Mouse (Mus musculus) heart, postnatal 0 days (tissue): ENCODE measurements around the gene Hist1h3a. TPM values are rescaled to one million over a fixed set of nuclear protein-coding genes. Genes with fewer than 3 reads are reported as not detected.
"Not testable (repeated sequence)": the region's sequence is repeated elsewhere in the genome, so short reads cannot be mapped to it uniquely, and the experiment has no call there.

Source experiments
- ATAC-seq: fragments of 200-750 bp; cut with Nextera tagmentation; 2 replicates; pipeline ENCODE4 v1.8.0; 2017; ENCODE audit warnings: low read depth, moderate number of reproducible peaks, moderate library complexity; ENCODE audit not compliant: insufficient read depth
- DNase-seq: peaks from one replicate; pipeline ENCODE4 v3.0.0-alpha.2; 2016; ENCODE audit warnings: low spot score
- H3K27ac ChIP-seq: fragments of 300-500 bp; sonication (generic); 2 replicates; pipeline ENCODE4 v1.5.1; 2014; ENCODE audit warnings: low read depth, mild to moderate bottlenecking
- H3K27me3 ChIP-seq: fragments of 300-500 bp; sonication (generic); 2 replicates; pipeline ENCODE4 v1.6.1; 2014; ENCODE audit warnings: low read length, mixed read lengths; ENCODE audit not compliant: control insufficient read depth, insufficient read depth
- H3K36me3 ChIP-seq: fragments of 300-500 bp; sonication (generic); replicated peaks from 2 replicates; pipeline ENCODE4 v1.6.1; 2014; ENCODE audit warnings: low read length, mixed read lengths; ENCODE audit not compliant: control insufficient read depth, insufficient read depth
- H3K4me1 ChIP-seq: fragments of 300-500 bp; sonication (generic); 2 replicates; pipeline ENCODE4 v1.6.1; 2014; ENCODE audit warnings: antibody characterized with exemption; ENCODE audit not compliant: control insufficient read depth, insufficient read depth
- H3K4me2 ChIP-seq: fragments of 300-500 bp; sonication (generic); 2 replicates; pipeline ENCODE4 v1.6.1; 2014; ENCODE audit warnings: low read depth, mild to moderate bottlenecking, low read length, moderate library complexity
- H3K4me3 ChIP-seq: fragments of 300-500 bp; sonication (generic); 2 replicates; pipeline ENCODE4 v1.5.1; 2014; ENCODE audit warnings: low read depth, low read length
- H3K9ac ChIP-seq: fragments of 300-500 bp; sonication (generic); replicated peaks from 2 replicates; pipeline ENCODE4 v1.6.1; 2014; ENCODE audit warnings: low read depth, low read length, mixed read lengths
- H3K9me3 ChIP-seq: fragments of 300-500 bp; sonication (generic); replicated peaks from 2 replicates; pipeline ENCODE4 v1.6.1; 2016; ENCODE audit warnings: low read length; ENCODE audit not compliant: control insufficient read depth
- CTCF ChIP-seq: IDR thresholded peaks from 2 replicates; pipeline ENCODE4 v1.5.1; 2016; ENCODE audit warnings: antibody characterized with exemption, control low read depth, low read depth
- EP300 ChIP-seq: IDR thresholded peaks from 2 replicates; pipeline ENCODE4 v1.6.1; 2016; ENCODE audit warnings: antibody characterized with exemption, low read depth
- WGBS: fragments of 180-500 bp; shearing (Covaris S2); extraction: QIAGEN DNeasy Blood & Tissue Kit; methylation state at CpG from one replicate; pipeline ENCODE4 v1.1.7; 2014; 5-methylcytosine and 5-hydroxymethylcytosine counted together
- polyA plus RNA-seq: library from polyadenylated mRNA; unstranded; fragments of >200 nt; fragmentation: Nextera tagmentation; extraction: Ambion mirVana; gene quantifications from 2 replicates; pipeline ENCODE4 v1.2.1, GENCODE M21; 2015
- total RNA-seq: library from RNA; depleted of rRNA; stranded (reverse); fragments of >200 nt; gene quantifications from 2 replicates; pipeline ENCODE4 v1.2.3, GENCODE M21; 2014; ENCODE audit warnings: low replicate concordance

Gene Hist1h3a
- total and polyA plus RNA-seq, 2 experiments from 2014 or later: 1.4 to 1,794 TPM

GRCm38 (mm10) chr13:23751478-23751956, 10.7 kb downstream of the Hist1h3a start:
- H3K27me3 ChIP-seq: no peaks in the 10 kb centered on the region
- no peaks in the 10 kb centered on the region for H3K36me3 ChIP-seq
- H3K4me2 ChIP-seq: peak overlapping the region; percentile 70
- no peak for TF ChIP-seq EP300
- no peak for TF ChIP-seq CTCF
- WGBS: 4% methylated on average over 11 of the region's 11 CpGs
- no peak for ATAC-seq
- H3K4me1 ChIP-seq: peaks cover 7% of the 10 kb centered on the region; the same call in 1 of the 2 replicates
- peak overlapping the region; percentile 46 for H3K4me3 ChIP-seq
- peak overlapping the region; percentile 95 for H3K27ac ChIP-seq
- H3K9me3 ChIP-seq: no peaks in the 10 kb centered on the region
- no peak for DNase-seq
- H3K9ac ChIP-seq: peak overlapping the region; percentile 54

GRCm38 (mm10) chr13:23750839-23751477, 11.2 kb downstream of the Hist1h3a start, which contains the start of gene Hist1h2ab:
Hist1h2ab (plus strand) TSS chr13:23751126.
- Histone ChIP-seq H3K4me2 (peak within 1 kb of the TSS; percentile 70), H3K9ac (peak within 1 kb of the TSS; percentile 54), H3K27ac (peak within 1 kb of the TSS; percentile 95), H3K4me3 (peak within 1 kb of the TSS; percentile 46)
- not testable (repeated sequence) for H3K9me3 ChIP-seq, H3K36me3 ChIP-seq, H3K4me1 ChIP-seq, H3K27me3 ChIP-seq
- DNase-seq (peak; percentile 88), ATAC-seq (peak; percentile 42)
- 1% methylated on average over 27 of the region's 47 CpGs for WGBS

DNA sequence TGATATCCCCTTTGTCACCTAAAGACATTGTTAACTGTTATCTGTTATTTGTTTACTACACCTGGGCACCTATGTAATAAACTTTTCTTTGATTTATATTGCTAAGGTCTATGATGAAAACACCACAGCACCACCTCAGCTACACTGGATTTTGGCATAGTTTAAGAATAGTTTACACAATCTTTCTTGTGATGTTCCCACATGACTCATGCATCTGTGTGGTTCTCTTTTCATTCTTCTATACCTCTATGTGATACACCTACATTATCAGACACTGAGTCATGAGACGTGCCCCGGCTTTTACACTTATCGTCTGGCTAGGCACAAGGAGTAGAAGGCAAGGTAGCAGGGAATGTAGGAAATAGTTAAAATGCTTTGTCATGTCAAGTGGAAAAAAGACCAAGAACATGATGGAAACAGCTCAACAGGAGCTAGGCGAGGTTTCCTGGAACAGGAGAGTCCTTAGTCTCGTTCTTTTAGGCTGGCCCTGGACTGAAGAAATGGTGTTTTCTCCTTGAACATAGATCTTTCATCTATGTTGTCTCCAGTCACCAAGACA, 12.5 kb downstream of the Hist1h3a start:
- H3K4me1 ChIP-seq: peaks cover 11% of the 10 kb centered on the region; the same call in 1 of the 2 replicates
- H3K27me3 ChIP-seq: no peaks in the 10 kb centered on the region
- H3K9ac ChIP-seq: no peak overlapping the region
- DNase-seq (no peak), ATAC-seq (no peak)
- 91% methylated on average over 5 of the region's 5 CpGs for WGBS
- no peaks in the 10 kb centered on the region for H3K36me3 ChIP-seq
- H3K27ac ChIP-seq: no peak overlapping the region
- no peak overlapping the region for H3K4me2 ChIP-seq
- H3K9me3 ChIP-seq: no peaks in the 10 kb centered on the region
- TF ChIP-seq EP300 (no peak), CTCF (no peak)
- no peak overlapping the region for H3K4me3 ChIP-seq

- ATAC-seq: no peak
- H3K4me2 ChIP-seq: peak overlapping the region; percentile 60; the same call in 1 of the 2 replicates
- H3K9ac ChIP-seq: no peak overlapping the region
- H3K4me1 ChIP-seq: peaks cover 11% of the 10 kb centered on the region; the same call in 1 of the 2 replicates
- WGBS: 20% methylated on average over 4 of the region's 4 CpGs
- TF ChIP-seq EP300 (no peak), CTCF (no peak)
- DNase-seq: no peak
- peak overlapping the region; percentile 12; the same call in 1 of the 2 replicates for H3K27ac ChIP-seq
- no peaks in the 10 kb centered on the region for H3K9me3 ChIP-seq
- H3K36me3 ChIP-seq: no peaks in the 10 kb centered on the region
- no peaks in the 10 kb centered on the region for H3K27me3 ChIP-seq
- H3K4me3 ChIP-seq: no peak overlapping the region
Observed at GRCm38 (mm10) chr13:23747892-23748288, 14.3 kb downstream of the Hist1h3a start.

DNA sequence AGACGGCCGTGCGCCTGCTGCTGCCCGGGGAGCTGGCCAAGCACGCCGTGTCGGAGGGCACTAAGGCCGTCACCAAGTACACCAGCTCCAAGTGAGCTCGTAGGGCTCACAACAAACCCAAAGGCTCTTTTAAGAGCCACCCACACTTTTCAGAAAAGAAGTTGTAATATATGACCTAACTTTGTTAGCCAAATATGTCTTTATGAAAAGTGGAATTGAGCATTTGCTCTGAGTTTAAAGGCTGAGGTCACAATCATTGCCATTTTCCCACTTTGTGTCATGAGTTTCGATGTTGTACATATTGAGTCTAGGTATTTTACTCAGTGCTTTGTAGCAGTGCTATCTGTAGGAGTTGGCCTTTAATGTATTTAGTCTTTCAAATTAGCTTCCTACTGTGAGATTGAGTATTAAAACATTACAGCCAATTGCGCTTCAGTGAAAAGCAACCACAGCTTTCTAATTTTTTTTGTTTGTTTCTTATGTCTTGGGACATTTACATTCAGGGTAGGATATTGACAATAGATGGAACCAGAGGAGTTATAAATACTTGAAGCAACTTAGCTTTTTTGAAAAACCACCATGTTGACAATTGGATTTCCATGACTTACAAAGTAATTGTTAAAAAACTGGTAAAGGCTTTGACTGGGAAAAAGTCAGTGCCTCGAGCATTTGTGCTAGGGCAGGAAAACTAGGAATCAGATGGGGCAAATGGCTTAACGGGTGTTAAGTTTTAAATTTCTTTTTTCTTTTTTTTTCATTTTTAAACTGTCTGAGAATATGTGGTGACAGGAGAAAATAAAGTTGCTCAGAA, 14.9 kb downstream of the Hist1h3a start:
- Histone ChIP-seq H3K4me1 (peaks cover 11% of the 10 kb centered on the region; the same call in 1 of the 2 replicates), H3K36me3 (no peaks in the 10 kb centered on the region), H3K4me3 (peak overlapping the region; percentile 38), H3K9me3 (no peaks in the 10 kb centered on the region), H3K9ac (peak overlapping the region; percentile 55), H3K27ac (peak overlapping the region; percentile 98), H3K27me3 (no peaks in the 10 kb centered on the region), H3K4me2 (peak overlapping the region; percentile 60)
- DNase-seq (no peak), ATAC-seq (0 out of 2 replicates have a peak, but pooled peaks have one; percentile 4)
- no peak for TF ChIP-seq CTCF
- TF ChIP-seq EP300: no peak
- WGBS: 9% methylated on average over 11 of the region's 13 CpGs
